Mouse (Mus musculus) MEL (cell line): Measurements from ENCODE around the gene Nup153. TPM values are rescaled to one million over a fixed set of nuclear protein-coding genes. Genes with fewer than 3 reads are reported as not detected.
A peak's percentile ranks its signal among the peaks of the same experiment; 100 is the strongest.

ENCODE experiments used
- DNase-seq: peaks from one replicate; pipeline ENCODE4 v3.0.0; 2011; ENCODE audit warnings: low read depth, low spot score
- H3K27ac ChIP-seq: 2 replicates; pipeline ENCODE4 v1.5.1; 2012; ENCODE audit warnings: low read depth, mild to moderate bottlenecking, control low read depth, low read length, moderate library complexity; ENCODE audit not compliant: control insufficient read depth
- H3K27me3 ChIP-seq, 2 experiments: fragments of 150-350 bp in 1 of 2; sonication (generic) in 1 of 2; 2 replicates each; pipeline ENCODE4 v1.6.1; 2012; ENCODE audit warnings: low read length in 2 of 2, mild to moderate bottlenecking in 2 of 2, improper control_type of control experiment in 1 of 2, moderate library complexity in 1 of 2; ENCODE audit not compliant: insufficient read depth in 2 of 2, control insufficient read depth in 1 of 2
- H3K36me3 ChIP-seq, 2 experiments: 2 replicates each; pipeline ENCODE4 v1.6.1; 2012 to 2014; ENCODE audit warnings: low read length in 2 of 2, improper control_type of control experiment in 1 of 2, inconsistent platforms in 1 of 2, mild to moderate bottlenecking in 1 of 2; ENCODE audit not compliant: insufficient read depth in 2 of 2, control insufficient read depth in 1 of 2
- H3K4me1 ChIP-seq, 2 experiments: fragments of 150-350 bp in 1 of 2; sonication (generic) in 1 of 2; 2 replicates each; pipeline ENCODE4 v1.6.1; 2012; ENCODE audit warnings: low read length in 2 of 2, improper control_type of control experiment in 1 of 2, mild to moderate bottlenecking in 1 of 2; ENCODE audit not compliant: insufficient read depth in 2 of 2, control insufficient read depth in 1 of 2
- H3K4me3 ChIP-seq, 2 experiments: fragments of 150-350 bp in 1 of 2; sonication (generic) in 1 of 2; 2 replicates each; pipeline ENCODE4 v1.5.1; 2012; ENCODE audit warnings: low read depth in 2 of 2, low read length in 2 of 2, mild to moderate bottlenecking in 2 of 2, moderate library complexity in 2 of 2, control low read depth in 1 of 2, improper control_type of control experiment in 1 of 2; ENCODE audit not compliant: control insufficient read depth in 1 of 2, insufficient read depth in 1 of 2
- H3K79me2 ChIP-seq: 2 replicates; pipeline ENCODE4 v1.6.1; 2012; ENCODE audit warnings: mild to moderate bottlenecking, low read length, moderate library complexity; ENCODE audit not compliant: control insufficient read depth, poor library complexity, insufficient read depth
- H3K9ac ChIP-seq: 2 replicates; pipeline ENCODE4 v1.6.1; 2012; ENCODE audit warnings: low read depth, mild to moderate bottlenecking, control low read depth, low read length, moderate library complexity; ENCODE audit not compliant: control insufficient read depth, poor library complexity, severe bottlenecking
- H3K9me3 ChIP-seq: fragments of 150-350 bp; sonication (generic); replicated peaks from 2 replicates; pipeline ENCODE4 v1.6.1; 2012; ENCODE audit warnings: mild to moderate bottlenecking, low read length, improper control_type of control experiment, moderate library complexity; ENCODE audit not compliant: insufficient read depth
- BHLHE40 ChIP-seq: IDR thresholded peaks from 2 replicates; pipeline ENCODE4 v1.6.1; 2012; ENCODE audit warnings: low read depth, mild to moderate bottlenecking, inconsistent platforms, low read length, improper control_type of control experiment, borderline replicate concordance
- CTCF ChIP-seq, 3 experiments: IDR thresholded peaks in 2 of 3; conservative IDR thresholded peaks in 1 of 3; 2 replicates each; pipeline ENCODE4 v1.5.1; 2011 to 2012; ENCODE audit warnings: low read length in 3 of 3, low read depth in 2 of 3, mild to moderate bottlenecking in 2 of 3, improper control_type of control experiment in 1 of 3, inconsistent platforms in 1 of 3, mixed read lengths in 1 of 3, moderate library complexity in 1 of 3; ENCODE audit not compliant: control insufficient read depth in 1 of 3, insufficient read depth in 1 of 3, poor library complexity in 1 of 3, severe bottlenecking in 1 of 3
- E2F4 ChIP-seq: IDR thresholded peaks from 2 replicates; pipeline ENCODE4 v1.6.1; 2011; ENCODE audit warnings: low read depth, low read length, improper control_type of control experiment, borderline replicate concordance
- ELF1 ChIP-seq: IDR thresholded peaks from 2 replicates; pipeline ENCODE4 v1.6.1; 2014; ENCODE audit warnings: low read depth, mild to moderate bottlenecking, inconsistent platforms, low read length, improper control_type of control experiment, moderate library complexity
- ETS1 ChIP-seq: IDR thresholded peaks from 2 replicates; pipeline ENCODE4 v1.6.1; 2012; ENCODE audit warnings: low read depth, mild to moderate bottlenecking, inconsistent platforms, low read length, improper control_type of control experiment, moderate library complexity
- GABPA ChIP-seq: IDR thresholded peaks from 2 replicates; pipeline ENCODE4 v1.6.1; 2012; ENCODE audit warnings: low read depth, mild to moderate bottlenecking, inconsistent platforms, low read length, improper control_type of control experiment, moderate library complexity
- GATA1 ChIP-seq: IDR thresholded peaks from 2 replicates; pipeline ENCODE4 v1.6.1; 2011; ENCODE audit warnings: low read depth, low read length, improper control_type of control experiment
- HCFC1 ChIP-seq: IDR thresholded peaks from 2 replicates; pipeline ENCODE4 v1.6.1; 2012; ENCODE audit warnings: low read depth, mild to moderate bottlenecking, inconsistent platforms, low read length, improper control_type of control experiment, moderate library complexity
- JUND ChIP-seq: IDR thresholded peaks from 2 replicates; pipeline ENCODE4 v1.6.1; 2011; ENCODE audit warnings: low read depth, mild to moderate bottlenecking, improper control_type of control experiment, low read length
- KAT2A ChIP-seq: conservative IDR thresholded peaks from 2 replicates; pipeline ENCODE4 v1.6.1; 2012; ENCODE audit warnings: low read depth, low read length, improper control_type of control experiment, inconsistent platforms
- MAFK ChIP-seq: IDR thresholded peaks from 2 replicates; pipeline ENCODE4 v1.6.1; 2011; ENCODE audit warnings: low read depth, mild to moderate bottlenecking, low read length, improper control_type of control experiment, borderline replicate concordance
- MAX ChIP-seq: IDR thresholded peaks from 2 replicates; pipeline ENCODE4 v1.6.1; 2011; ENCODE audit warnings: low read length, improper control_type of control experiment
- MAZ ChIP-seq: IDR thresholded peaks from 2 replicates; pipeline ENCODE4 v1.6.1; 2012; ENCODE audit warnings: low read depth, mild to moderate bottlenecking, inconsistent platforms, low read length, improper control_type of control experiment
- MEF2A ChIP-seq: IDR thresholded peaks from 2 replicates; pipeline ENCODE4 v1.6.1; 2014; ENCODE audit warnings: low read depth, mild to moderate bottlenecking, inconsistent platforms, low read length, improper control_type of control experiment; ENCODE audit not compliant: poor library complexity, insufficient replicate concordance, severe bottlenecking; ENCODE audit errors: extremely low read depth
- MYB ChIP-seq: IDR thresholded peaks from 2 replicates; pipeline ENCODE4 v1.6.1; 2011; ENCODE audit warnings: mild to moderate bottlenecking, low read depth, low read length, improper control_type of control experiment
- MYC ChIP-seq: IDR thresholded peaks from 2 replicates; pipeline ENCODE4 v1.6.1; 2011; ENCODE audit warnings: low read depth, mild to moderate bottlenecking, low read length, improper control_type of control experiment, moderate library complexity
- NELFE ChIP-seq: IDR thresholded peaks from 2 replicates; pipeline ENCODE4 v1.6.1; 2011; ENCODE audit warnings: low read depth, low read length, improper control_type of control experiment
- NRF1 ChIP-seq: IDR thresholded peaks from 2 replicates; pipeline ENCODE4 v1.6.1; 2014; ENCODE audit warnings: low read depth, mild to moderate bottlenecking, inconsistent platforms, low read length, improper control_type of control experiment, moderate library complexity; ENCODE audit not compliant: poor library complexity, insufficient read depth, severe bottlenecking
- POLR2A ChIP-seq, 2 experiments: IDR thresholded peaks; 2 replicates each; pipeline ENCODE4 v1.6.1; 2011 to 2012; ENCODE audit warnings: low read length in 2 of 2, mild to moderate bottlenecking in 2 of 2, control low read depth in 1 of 2, improper control_type of control experiment in 1 of 2, low read depth in 1 of 2, moderate library complexity in 1 of 2; ENCODE audit not compliant: control insufficient read depth in 1 of 2, insufficient read depth in 1 of 2, poor library complexity in 1 of 2
- POLR2AphosphoS2 ChIP-seq: IDR thresholded peaks from 2 replicates; pipeline ENCODE4 v1.6.1; 2011; ENCODE audit warnings: low read length, improper control_type of control experiment
- POLR2AphosphoS5 ChIP-seq: IDR thresholded peaks from 2 replicates; pipeline ENCODE4 v1.6.1; 2012; ENCODE audit warnings: low read depth, borderline replicate concordance, mild to moderate bottlenecking, inconsistent platforms, low read length, moderate library complexity, mixed read lengths
- RAD21 ChIP-seq: IDR thresholded peaks from 2 replicates; pipeline ENCODE4 v1.6.1; 2011; ENCODE audit warnings: mild to moderate bottlenecking, low read depth, low read length, improper control_type of control experiment
- SIN3A ChIP-seq: IDR thresholded peaks from 2 replicates; pipeline ENCODE4 v1.6.1; 2012; ENCODE audit warnings: low read length, improper control_type of control experiment, inconsistent platforms
- SMC3 ChIP-seq: IDR thresholded peaks from 2 replicates; pipeline ENCODE4 v1.6.1; 2011; ENCODE audit warnings: low read depth, low read length, improper control_type of control experiment
- TAL1 ChIP-seq: IDR thresholded peaks from 2 replicates; pipeline ENCODE4 v1.6.1; 2012; ENCODE audit warnings: mild to moderate bottlenecking, inconsistent platforms, low read length, moderate library complexity, mixed read lengths
- TBP ChIP-seq: IDR thresholded peaks from 2 replicates; pipeline ENCODE4 v1.8.0; 2011; ENCODE audit warnings: low read depth, low read length, improper control_type of control experiment
- TCF12 ChIP-seq: IDR thresholded peaks from 2 replicates; pipeline ENCODE4 v1.6.1; 2014; ENCODE audit warnings: low read depth, mild to moderate bottlenecking, inconsistent platforms, low read length, improper control_type of control experiment, moderate library complexity
- UBTF ChIP-seq: IDR thresholded peaks from 2 replicates; pipeline ENCODE4 v1.6.1; 2012; ENCODE audit warnings: low read depth, mild to moderate bottlenecking, inconsistent platforms, low read length, improper control_type of control experiment, moderate library complexity, borderline replicate concordance; ENCODE audit not compliant: insufficient read depth
- USF1 ChIP-seq: IDR thresholded peaks from 2 replicates; pipeline ENCODE4 v1.6.1; 2014; ENCODE audit warnings: low read depth, mild to moderate bottlenecking, inconsistent platforms, low read length, improper control_type of control experiment, moderate library complexity
- USF2 ChIP-seq, 2 experiments: IDR thresholded peaks; 2 replicates each; pipeline ENCODE4 v1.6.1; 2011 to 2012; ENCODE audit warnings: improper control_type of control experiment in 2 of 2, low read length in 2 of 2, borderline replicate concordance in 1 of 2, inconsistent platforms in 1 of 2, low read depth in 1 of 2, mild to moderate bottlenecking in 1 of 2; ENCODE audit not compliant: insufficient read depth in 1 of 2
- ZC3H11A ChIP-seq: IDR thresholded peaks from 2 replicates; pipeline ENCODE4 v1.6.1; 2012; ENCODE audit warnings: low read depth, mild to moderate bottlenecking, inconsistent platforms, low read length, improper control_type of control experiment
- ZKSCAN1 ChIP-seq: IDR thresholded peaks from 2 replicates; pipeline ENCODE4 v1.6.1; 2012; ENCODE audit warnings: low read depth, mild to moderate bottlenecking, inconsistent platforms, low read length, improper control_type of control experiment, moderate library complexity
- polyA plus RNA-seq, 2 experiments: library from polyadenylated mRNA; stranded (reverse) in 1 of 2; unstranded in 1 of 2; fragments of >175 nt in 1 of 2; fragments of >200 nt in 1 of 2; gene quantifications; 2 replicates each; pipeline versions ENCODE4 v1.2.1 to v1.2.4; 2012; ENCODE audit warnings: low replicate concordance in 2 of 2, low read depth in 1 of 2; ENCODE audit not compliant: insufficient read length in 2 of 2, insufficient read depth in 1 of 2, missing spikeins in 1 of 2
- total RNA-seq: library from RNA; depleted of rRNA; stranded (reverse); fragments of 300-350 nt; gene quantifications from 2 replicates; pipeline ENCODE4 v1.2.3, GENCODE M21; 2012

Nup153 gene
- total and polyA plus RNA-seq, 3 experiments: 64.6 to 221 (median 82.8) TPM

DNA sequence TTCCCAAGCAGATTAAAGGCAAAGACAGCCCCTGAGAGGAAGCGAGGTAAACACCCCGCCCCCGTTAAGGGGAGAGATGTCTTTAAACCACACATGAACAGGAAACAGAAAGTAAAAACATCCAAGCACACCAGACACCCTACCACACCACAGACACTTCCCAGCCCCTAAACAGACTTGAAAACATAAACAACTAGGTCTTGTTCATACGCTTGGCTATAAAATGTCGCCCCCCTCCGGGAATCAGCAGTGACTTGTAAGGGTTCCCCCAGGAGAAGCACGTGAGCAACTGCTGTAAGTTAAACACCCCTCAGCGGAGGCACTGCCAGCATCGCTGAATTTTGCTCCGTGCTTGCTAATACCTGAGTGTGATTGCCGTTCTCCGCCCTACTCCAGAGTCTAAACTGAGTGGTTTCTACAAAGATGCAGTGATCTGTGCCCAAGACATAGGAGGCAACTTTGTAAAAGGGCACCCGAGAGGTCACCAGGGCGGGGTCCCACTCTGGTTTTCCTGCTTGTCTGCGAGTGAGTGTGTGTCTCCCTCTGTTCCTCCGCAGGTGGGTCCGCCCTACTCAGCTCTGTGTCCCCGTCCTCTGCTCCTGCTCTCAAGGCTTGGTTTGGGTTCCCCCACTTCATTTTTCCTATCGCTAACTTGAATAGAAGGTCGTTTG is 8.2 kb upstream of the Nup153 start (continued):
- TF ChIP-seq GATA1: no peak
- no peak for TF ChIP-seq ETS1
- peak; percentile 85 for TF ChIP-seq USF1
- no peak for TF ChIP-seq TCF12
- no peak for TF ChIP-seq POLR2AphosphoS2
- TF ChIP-seq POLR2AphosphoS5: no peak
- 0 out of 4 replicates have a peak, but pooled peaks of 1 of the 2 experiments have one; percentile 24 for TF ChIP-seq USF2 (IDR thresholded peaks at IDR 0.05; ENCODE audit: borderline replicate concordance in 1 of 2, insufficient read depth in 1 of 2, low read depth in 1 of 2, low read length in 2 of 2)
- TF ChIP-seq MYC: no peak
- no peak for TF ChIP-seq ELF1
- TF ChIP-seq SIN3A: peak; percentile 59
- no peak for TF ChIP-seq TAL1

DNA sequence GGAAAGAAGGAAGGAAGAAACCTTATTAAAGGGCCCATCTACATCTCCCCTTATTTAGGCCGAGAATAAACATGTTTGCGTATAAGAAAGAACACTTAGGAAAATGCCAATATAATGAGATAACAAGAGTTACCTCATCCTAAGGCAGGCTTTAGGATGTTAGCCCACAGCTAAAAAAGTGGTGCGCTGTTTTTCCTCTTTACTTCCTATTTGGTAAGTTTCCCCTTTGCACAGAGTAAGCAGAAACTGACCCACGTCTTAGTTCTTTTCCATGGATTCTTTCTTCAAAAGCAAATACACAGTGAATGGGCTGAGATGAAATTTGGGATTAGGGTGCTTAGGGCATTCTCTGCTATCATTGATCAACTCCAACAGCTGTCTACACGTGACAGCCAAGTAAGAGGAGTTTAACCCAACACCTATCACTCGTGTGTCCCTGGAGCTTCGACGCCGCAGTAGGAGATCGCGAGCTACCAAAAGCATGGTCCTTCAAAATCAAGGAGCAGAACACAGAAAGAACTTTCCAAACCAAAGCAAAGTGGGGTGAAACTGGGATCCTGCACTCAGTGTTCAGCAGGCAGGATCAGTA is 7.6 kb upstream of the Nup153 start:
- Histone ChIP-seq H3K27ac (peak overlapping the region; percentile 63), H3K36me3 (peaks cover 0 to 3% of the 10 kb centered on the region in 2 experiments; a peak in 1 of 4 replicates), H3K79me2 (no peaks in the 10 kb centered on the region; the same call in 1 of the 2 replicates), H3K9ac (peak overlapping the region; percentile 71), H3K27me3 (no peaks in the 10 kb centered on the region), H3K9me3 (no peaks in the 10 kb centered on the region), H3K4me1 (peaks cover 3 to 9% of the 10 kb centered on the region in 2 experiments; a peak in 3 of 4 replicates), H3K4me3 (peak overlapping the region; percentile 65)
- peak; percentile 74 for DNase-seq
- TF ChIP-seq MAFK: no peak
- no peak; the same call in none of the 2 replicates for TF ChIP-seq SIN3A
- no peak for TF ChIP-seq ZKSCAN1
- no peak for TF ChIP-seq NRF1
- no peak for TF ChIP-seq NELFE
- TF ChIP-seq ELF1: no peak
- no peak for TF ChIP-seq TCF12
- no peak for TF ChIP-seq MEF2A
- TF ChIP-seq TBP: no peak
- TF ChIP-seq SMC3: no peak
- no peak for TF ChIP-seq TAL1
- no peak; the same call in 1 of the 2 replicates for TF ChIP-seq MAZ
- TF ChIP-seq KAT2A: no peak
- peak; percentile 71 for TF ChIP-seq USF1
- TF ChIP-seq GABPA: 0 out of 2 replicates have a peak, but pooled peaks have one; percentile 19
- no peak for TF ChIP-seq UBTF
- TF ChIP-seq CTCF (IDR thresholded peaks at IDR 0.05 in 2 of 3, conservative IDR thresholded peaks at IDR 0.05 in 1 of 3; ENCODE audit: control insufficient read depth in 1 of 3, insufficient read depth in 1 of 3, low read depth in 2 of 3, low read length in 3 of 3, poor library complexity in 1 of 3, severe bottlenecking in 1 of 3): no peak
- peak; percentile 76 for TF ChIP-seq MAX
- TF ChIP-seq RAD21: no peak
- TF ChIP-seq BHLHE40: peak; percentile 71
- no peak for TF ChIP-seq ETS1
- no peak for TF ChIP-seq HCFC1
- TF ChIP-seq JUND: 0 out of 2 replicates have a peak, but pooled peaks have one; percentile 28
- TF ChIP-seq MYC: 0 out of 2 replicates have a peak, but pooled peaks have one; percentile 21
- no peak for TF ChIP-seq ZC3H11A
- no peak for TF ChIP-seq MYB
- TF ChIP-seq POLR2A (IDR thresholded peaks at IDR 0.05; ENCODE audit: control insufficient read depth in 1 of 2, insufficient read depth in 1 of 2, low read depth in 1 of 2, low read length in 2 of 2, poor library complexity in 1 of 2): no peak
- 0 out of 2 replicates have a peak, but pooled peaks have one; percentile 34 for TF ChIP-seq E2F4
